Mouse (Mus musculus) lung, postnatal 0 days (tissue): ENCODE measurements around the gene Gyg.

ENCODE experiments used
- CTCF ChIP-seq: IDR thresholded peaks from 2 replicates; pipeline ENCODE4 v1.5.1; 2016; ENCODE audit warnings: antibody characterized with exemption, mild to moderate bottlenecking
- EP300 ChIP-seq: IDR thresholded peaks from 2 replicates; pipeline ENCODE4 v1.6.1; 2016; ENCODE audit warnings: antibody characterized with exemption, mild to moderate bottlenecking, control low read depth

- TF ChIP-seq EP300 (no peak), CTCF (0 out of 2 replicates have a peak, but pooled peaks have one; percentile 17)
Observed at GRCm38 (mm10) chr3:20154531-20155367, at the start of gene Gyg.
